Mouse (Mus musculus): ENCODE measurements at regions not wholly inside any gene's neighbourhood (a gene's known extent, or its start where the extent isn't known, plus 50 kb on each side); places are given as distances from the start of the nearest gene placed in this dataset.

DNA sequence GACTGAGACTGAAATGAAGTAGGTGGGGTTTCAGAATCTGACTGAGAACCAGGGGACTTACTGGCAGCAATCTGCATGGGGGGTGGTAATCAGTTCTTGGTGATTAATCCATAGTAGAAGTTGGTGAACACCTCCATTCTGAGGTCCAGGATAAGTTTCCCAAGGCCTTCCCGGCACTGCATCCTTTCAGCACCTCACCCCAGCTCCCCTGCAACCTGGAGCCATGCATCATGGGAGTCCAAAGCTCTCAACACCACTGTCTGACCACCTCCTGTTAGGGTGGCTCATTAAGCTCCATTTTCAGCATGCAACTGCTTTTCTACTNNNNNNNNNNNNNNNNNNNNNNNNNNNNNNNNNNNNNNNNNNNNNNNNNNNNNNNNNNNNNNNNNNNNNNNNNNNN is 157.0 kb downstream of the Cyp26b1 start:
- in situ Hi-C loops (cut with MboI, MseI): no loop called here

- in situ Hi-C loops (cut with MboI, MseI): no loop called here
These were observed 159.2 kb downstream of the Cyp26b1 start for GRCm38 (mm10) chr6:84434532-84434931.

DNA sequence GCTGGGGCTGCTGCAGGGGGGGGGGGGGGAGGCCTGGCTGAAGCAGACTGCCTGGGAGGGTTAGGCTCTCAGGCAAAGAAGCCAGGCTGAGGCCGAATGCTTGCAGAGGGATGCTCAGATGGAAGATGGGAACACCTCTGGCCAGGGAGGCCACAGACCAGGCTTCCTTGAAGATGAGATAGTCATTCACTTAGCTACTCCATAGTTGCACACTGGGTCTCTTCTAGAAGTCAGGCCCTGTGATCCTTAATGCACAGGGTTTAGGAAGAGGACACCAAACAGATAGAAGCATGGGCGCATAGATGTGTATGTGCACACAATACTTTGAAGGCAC is 162.1 kb downstream of the Cyp26b1 start:
- in situ Hi-C loops (cut with MboI, MseI): no loop called here

DNA sequence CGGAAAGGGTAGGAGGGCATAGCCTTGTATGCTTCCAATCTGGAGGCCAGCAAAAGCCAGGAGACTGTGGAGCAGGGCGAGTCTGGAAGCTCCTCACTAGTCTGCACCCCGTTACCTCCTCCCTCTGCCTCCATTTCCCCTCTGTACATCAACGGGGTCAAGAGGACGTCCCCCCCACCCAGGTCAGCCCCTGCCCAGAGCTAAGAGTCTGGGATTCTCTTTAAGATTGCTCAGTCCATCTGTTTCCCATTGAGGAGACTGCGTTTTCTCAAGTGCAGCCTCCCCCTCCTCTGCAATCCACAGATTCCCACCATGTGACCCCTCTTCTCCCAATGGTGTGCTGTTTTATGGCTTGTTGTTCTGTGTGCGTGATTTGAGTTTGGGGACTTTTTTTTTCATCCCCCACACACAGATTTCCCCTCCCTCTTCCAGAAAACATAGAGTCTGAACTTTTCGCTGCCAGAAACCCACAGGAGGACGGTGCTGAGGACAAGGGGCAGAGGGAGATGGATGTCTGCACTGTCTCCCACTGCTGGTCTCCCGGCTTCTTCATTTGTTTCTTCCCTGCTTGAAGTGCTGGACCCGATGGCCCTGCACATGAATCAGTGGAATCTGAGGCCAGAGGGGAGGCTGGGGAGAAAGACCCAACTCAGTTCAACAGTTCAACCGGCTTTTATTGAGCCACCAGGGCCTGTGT is 162.6 kb downstream of the Cyp26b1 start:
- in situ Hi-C loops (cut with MboI, MseI): no loop called here

DNA sequence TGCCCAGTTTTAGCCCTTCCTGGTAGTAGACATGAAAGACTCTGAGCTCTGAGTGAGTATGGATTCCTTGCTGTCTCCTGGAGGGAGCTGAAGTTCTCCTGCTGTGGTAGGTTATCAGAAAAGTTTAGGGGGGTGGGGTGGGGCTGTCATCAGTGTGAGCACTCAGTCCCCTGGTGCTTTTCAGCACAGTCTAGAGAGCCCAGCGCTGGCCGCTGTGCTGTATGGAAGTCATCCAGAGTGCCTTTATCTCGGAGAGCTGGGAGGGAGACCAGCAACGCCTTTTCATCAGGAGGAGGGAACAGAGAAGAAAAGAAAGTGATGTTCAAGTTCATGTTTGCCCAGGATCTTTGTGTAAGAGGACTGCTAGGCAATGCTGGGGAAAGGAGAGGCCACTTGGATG is 163.6 kb downstream of the Cyp26b1 start:
- in situ Hi-C loops (cut with MboI, MseI): no loop called here

- in situ Hi-C loops (cut with MboI, MseI): loop anchor here (5.0 kb wide), 1 partner anchor 483 kb away; no protein-coding TSS in a partner anchor
These were observed 164.5 kb downstream of the Cyp26b1 start for GRCm38 (mm10) chr6:84429247-84429646.

DNA sequence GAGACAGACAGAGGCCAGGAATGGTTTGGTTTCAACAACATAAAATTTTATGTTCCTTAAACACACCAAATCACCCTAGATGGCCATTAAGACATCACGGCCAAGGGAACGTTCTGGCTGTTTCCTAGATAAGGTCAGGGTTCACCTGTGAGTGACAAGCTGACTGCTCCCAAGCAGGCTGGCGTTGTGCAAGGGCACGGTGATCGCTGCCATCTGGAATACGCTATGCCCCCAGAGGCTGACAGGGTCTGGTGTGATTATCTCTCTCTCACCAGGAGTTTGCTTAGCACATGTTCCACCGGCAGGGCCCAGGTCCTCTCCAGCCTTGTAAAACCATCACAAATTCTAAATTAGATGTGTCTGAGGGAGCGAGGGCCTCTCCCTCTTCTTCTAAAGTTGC is 167.0 kb downstream of the Cyp26b1 start:
- in situ Hi-C loops (cut with MboI, MseI): loop anchor here (5.0 kb wide), 1 partner anchor 486 kb away; no protein-coding TSS in a partner anchor

- in situ Hi-C loops (cut with MboI, MseI): loop anchor here (5.0 kb wide), 1 partner anchor 486 kb away; no protein-coding TSS in a partner anchor
These were observed 167.9 kb downstream of the Cyp26b1 start for GRCm38 (mm10) chr6:84425823-84426222.

DNA sequence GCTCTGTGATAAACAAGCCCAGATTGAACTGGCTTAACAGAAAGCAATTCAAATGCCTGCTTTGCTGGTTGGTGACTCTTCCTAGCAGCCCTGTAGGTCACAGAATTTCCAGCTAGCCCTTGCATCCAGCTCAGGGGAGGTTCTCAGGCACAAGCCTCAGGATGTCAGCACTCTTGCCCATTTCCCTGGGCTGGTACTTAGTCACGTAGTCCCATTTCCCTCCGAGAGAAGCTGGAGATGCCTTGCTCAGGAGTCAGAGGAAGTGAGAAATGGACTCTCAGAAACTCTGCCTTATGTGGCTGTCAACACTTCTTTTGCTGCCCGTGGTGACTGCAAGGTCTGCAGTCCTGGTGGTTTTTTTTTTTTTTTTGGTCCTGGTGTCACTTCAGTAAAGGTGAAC is 170.8 kb downstream of the Cyp26b1 start:
- in situ Hi-C loops (cut with MboI, MseI): no loop called here

- in situ Hi-C loops (cut with MboI, MseI): no loop called here
These were observed 174.0 kb downstream of the Cyp26b1 start for GRCm38 (mm10) chr6:84419691-84420090.

DNA sequence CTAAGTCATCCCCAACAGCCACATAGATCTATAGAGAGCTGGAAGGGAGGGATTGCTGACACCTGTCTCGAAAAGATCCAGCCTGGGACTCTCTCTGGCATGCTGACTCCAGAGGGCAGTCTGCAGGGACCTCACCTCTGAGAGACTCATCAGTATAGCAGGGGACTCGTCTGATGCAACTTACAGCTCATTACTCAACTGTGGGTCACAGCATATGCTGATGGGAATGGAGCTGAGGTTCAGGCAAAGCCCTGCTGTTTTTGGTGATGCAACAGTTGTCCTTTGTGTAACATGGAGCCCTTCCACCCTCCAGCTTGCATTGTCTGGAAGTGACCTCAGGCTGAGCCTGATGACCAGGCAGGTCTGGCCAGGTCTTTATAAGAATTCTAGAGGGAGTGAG is 174.4 kb downstream of the Cyp26b1 start:
- in situ Hi-C loops (cut with MboI, MseI): no loop called here

DNA sequence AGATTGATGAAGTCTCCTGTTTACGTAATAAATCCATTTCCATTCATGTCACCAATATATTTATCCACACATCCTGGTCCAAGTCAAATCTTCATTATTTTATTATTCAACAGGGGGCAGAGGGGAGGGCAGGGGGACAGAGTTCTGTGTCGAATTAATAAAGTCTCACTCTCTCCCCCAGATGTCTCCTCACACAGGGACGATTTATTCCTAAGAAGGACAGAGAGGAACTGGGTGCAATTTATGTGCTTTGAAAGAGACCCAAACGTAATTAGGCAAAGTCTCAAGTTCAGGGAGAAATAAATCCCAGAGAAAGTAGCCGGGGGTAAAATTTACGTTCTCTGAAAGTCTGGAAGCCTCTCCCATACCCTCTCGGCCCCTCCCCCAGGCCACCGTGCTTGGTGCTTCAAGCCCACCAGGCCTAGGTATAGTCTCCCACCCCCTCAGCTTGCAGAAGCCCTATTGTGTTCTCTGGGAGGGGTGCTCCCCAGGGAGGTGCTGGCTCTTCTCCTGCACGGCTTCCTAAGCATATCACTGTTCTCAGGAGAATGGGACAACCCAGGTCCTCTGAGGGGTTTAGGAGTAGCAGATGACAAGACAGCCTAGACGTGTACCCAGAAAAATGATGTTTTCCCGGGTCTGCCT is 176.6 kb downstream of the Cyp26b1 start:
- in situ Hi-C loops (cut with MboI, MseI): no loop called here

GRCm38 (mm10) chr6:84414400-84414799 is 179.3 kb downstream of the Cyp26b1 start:
- in situ Hi-C loops (cut with MboI, MseI): loop anchor here (5.0 kb wide), 1 partner anchor 168 kb away; no protein-coding TSS in a partner anchor

- in situ Hi-C loops (cut with MboI, MseI): loop anchor here (5.0 kb wide), 1 partner anchor 172 kb away; no protein-coding TSS in a partner anchor
These were observed 183.7 kb downstream of the Cyp26b1 start for GRCm38 (mm10) chr6:84409863-84410513.

GRCm38 (mm10) chr6:84408513-84408912 is 185.2 kb downstream of the Cyp26b1 start:
- in situ Hi-C loops (cut with MboI, MseI): no loop called here

DNA sequence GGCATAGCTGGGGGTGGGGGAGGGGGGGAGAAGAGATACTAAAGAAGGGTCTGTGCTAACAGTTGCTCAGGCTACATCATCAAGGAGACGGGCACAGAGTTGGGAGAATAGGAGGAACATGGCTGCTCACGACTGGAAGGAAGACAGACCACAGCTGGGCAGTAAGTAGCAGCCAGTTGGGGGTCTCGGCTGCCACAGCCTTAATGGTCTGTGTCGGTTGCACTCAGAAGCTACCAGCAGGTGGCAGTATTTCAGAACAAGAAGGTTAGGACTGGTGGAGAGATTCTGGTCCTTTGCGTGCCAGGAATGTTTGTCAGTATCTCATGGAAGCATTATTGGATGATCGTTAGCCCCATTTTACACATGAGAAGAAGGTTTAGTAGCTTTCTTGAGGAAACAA is 185.9 kb downstream of the Cyp26b1 start:
- in situ Hi-C loops (cut with MboI, MseI): no loop called here

GRCm38 (mm10) chr6:84404695-84405094 is 189.0 kb downstream of the Cyp26b1 start:
- in situ Hi-C loops (cut with MboI, MseI): no loop called here

- in situ Hi-C loops (cut with MboI, MseI): no loop called here
These were observed 191.3 kb downstream of the Cyp26b1 start for GRCm38 (mm10) chr6:84402431-84402830.

GRCm38 (mm10) chr6:84394496-84395090 is 199.1 kb downstream of the Cyp26b1 start:
- in situ Hi-C loops (cut with MboI, MseI): no loop called here

- in situ Hi-C loops (cut with MboI, MseI): no loop called here
These were observed 200.0 kb downstream of the Cyp26b1 start for GRCm38 (mm10) chr6:84393519-84394231.

- in situ Hi-C loops (cut with MboI, MseI): no loop called here
These were observed 200.8 kb downstream of the Cyp26b1 start for GRCm38 (mm10) chr6:84392752-84393511.
